Mouse (Mus musculus) neutrophil, adult 65 days (primary cell): ENCODE measurements around the gene Peg3. TPM values are rescaled to one million over a fixed set of nuclear protein-coding genes. Genes with fewer than 3 reads are reported as not detected.

Source experiments
- total RNA-seq: library from RNA; stranded (reverse); gene quantifications from 2 replicates; pipeline ENCODE4 v1.2.4, GENCODE M21; 2023

Peg3 gene
- total RNA-seq: not detected in 2 replicates

DNA sequence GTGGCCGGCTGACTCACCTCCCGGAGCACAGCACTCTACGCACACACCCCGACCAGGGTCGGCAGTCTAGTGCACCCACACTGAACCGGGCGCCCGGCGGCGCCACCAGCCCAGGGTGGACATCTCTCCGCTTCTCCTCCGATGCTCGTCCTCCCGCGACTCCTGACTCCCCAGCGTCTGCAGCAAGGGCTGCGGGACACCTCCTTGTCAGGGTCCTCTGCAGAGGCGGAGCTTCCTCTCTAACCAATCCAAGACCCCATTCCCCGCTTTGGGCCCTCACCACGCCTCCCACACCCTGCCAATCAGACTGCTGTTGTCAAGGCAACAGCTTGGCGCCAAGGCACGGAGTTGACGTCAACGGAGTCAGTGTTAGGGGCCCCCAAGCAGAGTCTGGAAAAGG is at the start of gene Peg3, which contains the start of gene Usp29:
Gene Peg3, minus strand, starts transcription at position 191 of the 400 bp plus-strand sequence.
Gene Usp29, plus strand, starts transcription at position 338 of the 400 bp plus-strand sequence.

DNA sequence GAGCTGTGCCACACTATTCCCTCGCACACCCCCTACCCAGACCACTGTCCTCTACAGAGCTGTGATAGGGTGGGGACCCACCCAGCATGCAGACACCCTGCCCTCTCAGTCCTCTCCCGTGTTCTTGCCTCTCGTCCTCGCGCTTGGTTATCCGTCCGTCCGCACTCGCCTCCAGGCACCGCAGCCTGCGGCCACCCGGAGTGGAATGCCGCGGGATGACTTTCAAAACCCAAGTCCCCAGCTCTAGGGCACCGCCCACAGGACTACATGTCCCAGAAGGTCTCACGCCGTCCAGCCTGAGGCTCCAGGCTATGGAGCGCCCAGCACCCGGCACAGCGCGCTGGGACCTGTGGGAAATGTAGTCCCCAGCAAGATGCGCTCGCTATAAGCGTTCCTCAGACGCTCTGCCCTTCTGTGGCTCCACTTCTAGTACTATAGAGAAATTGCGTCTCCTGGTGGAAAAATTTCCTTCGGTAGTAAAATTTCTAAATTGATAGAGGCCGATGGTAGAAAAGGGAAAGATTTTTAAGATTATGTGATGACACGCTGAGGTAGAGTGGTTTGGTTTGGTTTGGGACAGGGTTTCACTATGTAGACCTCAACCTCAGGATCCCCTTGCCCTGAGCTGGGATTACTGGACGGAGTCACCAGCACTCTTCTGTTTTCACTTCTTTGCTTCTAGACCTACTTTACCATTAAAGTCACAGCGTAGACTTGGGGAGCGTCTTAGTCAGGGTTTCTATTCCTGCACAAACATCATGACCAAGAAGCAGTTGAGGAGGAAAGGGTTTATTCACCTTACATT is 33.8 kb downstream of the Peg3 start, which contains the start of gene Zim1:
Gene Zim1, minus strand, starts transcription at position 210 of the 805 bp plus-strand sequence.

Other genes with a start within 250 kb of the Peg3 start
- not detected in 2 replicates for gene Olfr5, start 243.5 kb downstream of the Peg3 start, total RNA-seq
- gene Olfr1347, start 230.7 kb downstream of the Peg3 start, total RNA-seq: not detected in 2 replicates
- gene Olfr1348, start 221.7 kb downstream of the Peg3 start, total RNA-seq: not detected in 2 replicates
- not detected in 2 replicates for gene Olfr1349, start 207.5 kb downstream of the Peg3 start, total RNA-seq
- gene Olfr1350, start 165.6 kb downstream of the Peg3 start, total RNA-seq: not detected in 2 replicates
- gene Zim1, start 34.0 kb downstream of the Peg3 start, total RNA-seq: not detected in 2 replicates
- gene Usp29, start 147 bp upstream of the Peg3 start, total RNA-seq: not detected in 2 replicates